Mouse (Mus musculus) thymus, adult 2 months (tissue): Measurements from ENCODE around the gene Inca1.

Experiments
- CTCF ChIP-seq: fragments of 200-500 bp; IDR thresholded peaks from 2 replicates; pipeline ENCODE4 v1.5.1; 2012; ENCODE audit warnings: mild to moderate bottlenecking, control low read depth, low read length, moderate library complexity, borderline replicate concordance; ENCODE audit not compliant: control insufficient read depth, poor library complexity, insufficient read depth; ENCODE audit errors: extremely low read depth
- POLR2A ChIP-seq: fragments of 200-500 bp; IDR thresholded peaks from 2 replicates; pipeline ENCODE4 v1.6.1; 2012; ENCODE audit warnings: mild to moderate bottlenecking, low read length, control low read depth, moderate library complexity; ENCODE audit not compliant: control insufficient read depth, poor library complexity, insufficient read depth; ENCODE audit errors: extremely low read depth

GRCm38 (mm10) chr11:70693504-70693903 lies 6.5 kb downstream of the Inca1 start:
- TF ChIP-seq POLR2A (no peak), CTCF (no peak)
